Mouse (Mus musculus): Measurements from ENCODE around the gene Rcvrn. TPM values are rescaled to one million over a fixed set of nuclear protein-coding genes. Genes with fewer than 3 reads are reported as not detected.

Gene Rcvrn
- polyA plus RNA-seq, 1 experiment from 2014 or later, result not detected

DNA sequence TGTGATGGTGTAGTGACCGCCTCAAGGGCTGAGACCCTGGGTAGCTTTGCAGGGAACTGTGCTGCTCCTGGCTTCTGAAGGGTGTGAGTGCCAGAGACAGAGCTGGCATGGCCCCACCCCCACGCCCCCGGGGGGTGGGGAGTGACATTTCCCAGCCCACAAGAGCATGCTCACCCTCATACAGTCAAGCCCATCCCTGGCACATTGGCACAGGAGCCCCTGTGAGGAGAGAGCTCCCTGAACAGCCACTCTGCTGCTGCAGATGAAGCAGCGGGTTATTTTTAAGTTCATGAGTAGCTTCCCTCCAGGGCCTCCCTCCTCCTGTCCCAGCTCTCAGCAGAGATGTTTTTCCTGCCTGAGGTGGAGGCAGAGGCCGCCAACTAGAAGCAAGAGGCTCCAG, 23.0 kb upstream of the Rcvrn start:
- H3K27ac ChIP-seq (replicated peaks in 1 of 2; ENCODE audit: control insufficient read depth in 1 of 2, insufficient read depth in 1 of 2, low read depth in 2 of 2, low read length in 2 of 2), result peak overlapping the region; percentile 72 to 82
- peaks cover 21 to 34% of the 10 kb centered on the region in 2 experiments for H3K4me1 ChIP-seq (ENCODE audit: control insufficient read depth in 2 of 2, insufficient read depth in 2 of 2, low read length in 2 of 2)
- no peaks in the 10 kb centered on the region for H3K9me3 ChIP-seq (ENCODE audit: control insufficient read depth, low read length)
- H3K36me3 ChIP-seq (ENCODE audit: control insufficient read depth, insufficient read depth, low read length), result 0 out of 2 replicates have a peak, but pooled peaks cover 3% of the 10 kb centered on the region
- H3K4me3 ChIP-seq (ENCODE audit: control insufficient read depth in 1 of 2, insufficient read depth in 1 of 2, low read depth in 1 of 2, low read length in 2 of 2), result no peak overlapping the region
- H3K9ac ChIP-seq (ENCODE audit: low read length), result peak overlapping the region; percentile 50; the same call in 1 of the 2 replicates
- peak; percentile 46; the same call in 1 of the 2 replicates for ATAC-seq (ENCODE audit: insufficient number of reproducible peaks, insufficient read depth, low FRiP score, low read depth)
- H3K4me2 ChIP-seq (ENCODE audit: low read length), result 0 out of 2 replicates have a peak overlapping the region, but pooled peaks have one; percentile 33
- no peaks in the 10 kb centered on the region for H3K27me3 ChIP-seq (ENCODE audit: control insufficient read depth, insufficient read depth, low read length)
- 33% methylated on average over 5 of the region's 5 CpGs for WGBS

DNA sequence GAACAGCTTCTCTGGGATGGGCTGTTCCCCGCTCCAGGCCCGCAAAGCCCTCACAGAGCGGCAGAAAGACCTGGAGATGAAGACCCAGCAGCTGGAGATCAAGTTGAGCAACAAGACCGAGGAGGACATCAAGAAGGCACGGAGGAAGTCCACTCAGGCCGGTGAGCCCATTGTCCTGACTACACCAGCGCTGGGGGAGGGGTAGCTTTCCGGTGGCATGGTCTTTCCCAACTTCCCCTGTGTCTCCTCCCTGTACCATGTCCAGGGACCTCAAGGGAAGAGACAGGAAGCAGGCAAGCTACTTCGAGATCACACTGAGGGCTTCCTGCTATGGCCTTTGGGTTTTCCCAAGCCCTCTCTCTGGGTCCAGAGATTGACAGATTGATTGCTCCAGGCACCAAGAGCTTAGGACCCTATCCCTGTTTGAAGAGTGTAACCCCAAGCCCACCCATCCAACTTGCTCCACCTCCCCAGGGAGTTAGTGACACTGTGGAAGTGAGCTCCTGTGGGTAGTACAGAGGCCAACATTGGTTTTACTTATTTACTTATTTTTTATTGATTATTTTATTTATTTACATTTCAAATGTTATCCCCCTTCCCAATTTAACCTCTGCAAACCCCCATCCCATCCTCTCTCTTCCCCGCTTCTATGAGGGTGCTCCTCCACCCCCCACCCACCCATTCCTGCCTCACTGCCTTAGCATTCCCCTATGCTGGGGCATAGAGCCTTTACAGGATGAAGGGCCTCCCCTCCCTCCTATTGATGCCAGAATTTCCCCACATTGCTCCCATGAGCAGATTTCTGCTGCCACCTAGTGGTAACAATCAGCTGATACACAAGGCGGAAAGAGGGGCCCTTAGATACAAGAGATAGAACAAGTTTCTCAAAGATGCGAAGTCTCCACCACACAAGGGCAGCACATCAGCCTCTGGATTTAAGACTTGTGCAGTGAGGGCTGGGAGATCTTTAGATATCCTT, 19.3 kb upstream of the Rcvrn start:
- H3K9me3 ChIP-seq (ENCODE audit: control insufficient read depth, low read length), result no peaks in the 10 kb centered on the region
- no peak overlapping the region for H3K4me3 ChIP-seq (ENCODE audit: control insufficient read depth in 1 of 2, insufficient read depth in 1 of 2, low read depth in 1 of 2, low read length in 2 of 2)
- H3K4me2 ChIP-seq (ENCODE audit: low read length), result no peak overlapping the region
- no peak overlapping the region for H3K9ac ChIP-seq (ENCODE audit: low read length)
- ATAC-seq (ENCODE audit: insufficient number of reproducible peaks, insufficient read depth, low FRiP score, low read depth), result peak; percentile 36
- no peak overlapping the region for H3K27ac ChIP-seq (replicated peaks in 1 of 2; ENCODE audit: control insufficient read depth in 1 of 2, insufficient read depth in 1 of 2, low read depth in 2 of 2, low read length in 2 of 2)
- WGBS, result 55% methylated on average over 12 of the region's 12 CpGs
- 0 out of 2 replicates have a peak, but pooled peaks cover 3% of the 10 kb centered on the region for H3K36me3 ChIP-seq (ENCODE audit: control insufficient read depth, insufficient read depth, low read length)
- peaks cover 12 to 16% of the 10 kb centered on the region in 2 experiments for H3K4me1 ChIP-seq (ENCODE audit: control insufficient read depth in 2 of 2, insufficient read depth in 2 of 2, low read length in 2 of 2)
- H3K27me3 ChIP-seq (ENCODE audit: control insufficient read depth, insufficient read depth, low read length), result no peaks in the 10 kb centered on the region

DNA sequence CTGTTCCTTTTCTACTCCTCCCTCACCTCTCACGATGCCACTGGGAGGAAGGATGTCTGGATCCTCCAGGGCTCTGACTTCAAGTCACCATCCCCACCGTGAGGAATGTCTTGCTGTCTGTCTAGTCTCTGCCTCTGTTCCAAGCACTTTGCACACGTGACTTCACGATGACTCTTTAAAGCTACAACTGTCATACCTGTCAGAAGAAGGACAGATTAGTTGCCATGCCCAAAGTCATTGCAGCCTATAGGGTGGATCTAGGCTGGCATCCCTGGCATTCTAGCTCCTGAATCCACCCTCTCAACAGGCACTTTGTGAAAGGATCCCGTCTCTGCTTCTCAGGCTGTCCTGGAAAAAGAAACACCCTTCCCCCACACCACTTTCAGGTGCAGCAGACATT, 15.8 kb upstream of the Rcvrn start:
- WGBS, result 51% methylated on average over 5 of the region's 5 CpGs
- H3K4me1 ChIP-seq (ENCODE audit: control insufficient read depth in 2 of 2, insufficient read depth in 2 of 2, low read length in 2 of 2), result no peaks in the 10 kb centered on the region
- H3K9me3 ChIP-seq (ENCODE audit: control insufficient read depth, low read length), result no peaks in the 10 kb centered on the region
- no peak overlapping the region for H3K9ac ChIP-seq (ENCODE audit: low read length)
- H3K27ac ChIP-seq (replicated peaks in 1 of 2; ENCODE audit: control insufficient read depth in 1 of 2, insufficient read depth in 1 of 2, low read depth in 2 of 2, low read length in 2 of 2), result no peak overlapping the region
- no peak for ATAC-seq (ENCODE audit: insufficient number of reproducible peaks, insufficient read depth, low FRiP score, low read depth)
- H3K4me2 ChIP-seq (ENCODE audit: low read length), result no peak overlapping the region
- H3K4me3 ChIP-seq (ENCODE audit: control insufficient read depth in 1 of 2, insufficient read depth in 1 of 2, low read depth in 1 of 2, low read length in 2 of 2), result no peak overlapping the region
- no peaks in the 10 kb centered on the region for H3K27me3 ChIP-seq (ENCODE audit: control insufficient read depth, insufficient read depth, low read length)
- 0 out of 2 replicates have a peak, but pooled peaks cover 3% of the 10 kb centered on the region for H3K36me3 ChIP-seq (ENCODE audit: control insufficient read depth, insufficient read depth, low read length)

DNA sequence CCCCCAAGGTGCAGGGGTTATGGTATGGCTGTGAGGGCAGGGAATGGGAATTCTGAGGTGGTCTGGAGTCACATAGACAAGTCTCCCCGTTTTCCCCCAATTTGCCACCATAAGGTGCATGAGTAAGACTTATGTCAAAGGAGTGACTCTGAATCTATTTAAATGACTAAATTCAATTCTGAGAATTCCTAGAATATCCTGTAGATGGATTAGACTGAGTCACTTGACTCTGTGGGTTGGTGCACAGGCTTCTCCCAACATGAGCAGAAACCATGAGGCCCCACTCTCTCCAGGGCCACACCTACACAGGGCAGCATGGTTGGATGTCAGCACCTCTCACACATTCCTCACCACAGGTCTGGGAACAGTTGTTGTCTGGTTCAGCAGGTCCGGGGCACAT, 15.2 kb upstream of the Rcvrn start:
- 82% methylated on average over 2 of the region's 2 CpGs for WGBS
- no peak overlapping the region for H3K9ac ChIP-seq (ENCODE audit: low read length)
- no peak overlapping the region for H3K4me3 ChIP-seq (ENCODE audit: control insufficient read depth in 1 of 2, insufficient read depth in 1 of 2, low read depth in 1 of 2, low read length in 2 of 2)
- H3K4me2 ChIP-seq (ENCODE audit: low read length), result no peak overlapping the region
- no peaks in the 10 kb centered on the region for H3K27me3 ChIP-seq (ENCODE audit: control insufficient read depth, insufficient read depth, low read length)
- no peak for ATAC-seq (ENCODE audit: insufficient number of reproducible peaks, insufficient read depth, low FRiP score, low read depth)
- no peak overlapping the region for H3K27ac ChIP-seq (replicated peaks in 1 of 2; ENCODE audit: control insufficient read depth in 1 of 2, insufficient read depth in 1 of 2, low read depth in 2 of 2, low read length in 2 of 2)
- H3K36me3 ChIP-seq (ENCODE audit: control insufficient read depth, insufficient read depth, low read length), result 0 out of 2 replicates have a peak, but pooled peaks cover 3% of the 10 kb centered on the region
- no peaks in the 10 kb centered on the region for H3K9me3 ChIP-seq (ENCODE audit: control insufficient read depth, low read length)
- H3K4me1 ChIP-seq (ENCODE audit: control insufficient read depth in 2 of 2, insufficient read depth in 2 of 2, low read length in 2 of 2), result no peaks in the 10 kb centered on the region

DNA sequence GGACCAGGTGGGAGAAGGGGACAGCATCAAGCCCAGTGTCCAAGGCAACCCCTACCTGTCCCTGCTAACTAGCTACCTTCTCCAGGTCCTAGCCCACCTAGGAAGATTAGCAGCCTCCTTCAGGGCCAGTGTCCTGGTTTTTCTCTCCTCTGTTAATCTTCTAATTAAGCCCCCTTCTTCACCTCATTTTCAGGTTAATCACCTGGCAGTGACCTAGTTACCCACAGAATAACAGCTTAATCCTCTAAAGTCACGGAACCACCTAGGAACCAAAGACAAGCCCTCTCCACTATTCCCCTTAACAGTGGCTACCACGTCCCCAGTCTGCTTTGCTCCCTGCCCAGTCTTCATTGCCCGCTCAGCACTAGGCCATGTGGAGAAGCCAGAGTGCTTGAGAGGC, 13.3 kb upstream of the Rcvrn start:
- no peaks in the 10 kb centered on the region for H3K9me3 ChIP-seq (ENCODE audit: control insufficient read depth, low read length)
- no peak overlapping the region for H3K4me3 ChIP-seq (ENCODE audit: control insufficient read depth in 1 of 2, insufficient read depth in 1 of 2, low read depth in 1 of 2, low read length in 2 of 2)
- no peak overlapping the region for H3K9ac ChIP-seq (ENCODE audit: low read length)
- no peaks in the 10 kb centered on the region for H3K36me3 ChIP-seq (ENCODE audit: control insufficient read depth, insufficient read depth, low read length)
- no peak overlapping the region for H3K27ac ChIP-seq (replicated peaks in 1 of 2; ENCODE audit: control insufficient read depth in 1 of 2, insufficient read depth in 1 of 2, low read depth in 2 of 2, low read length in 2 of 2)
- no peaks in the 10 kb centered on the region for H3K4me1 ChIP-seq (ENCODE audit: control insufficient read depth in 2 of 2, insufficient read depth in 2 of 2, low read length in 2 of 2)
- no peaks in the 10 kb centered on the region for H3K27me3 ChIP-seq (ENCODE audit: control insufficient read depth, insufficient read depth, low read length)
- no peak for ATAC-seq (ENCODE audit: insufficient number of reproducible peaks, insufficient read depth, low FRiP score, low read depth)
- no peak overlapping the region for H3K4me2 ChIP-seq (ENCODE audit: low read length)
- WGBS, result 80% methylated on average over 3 of the region's 3 CpGs

DNA sequence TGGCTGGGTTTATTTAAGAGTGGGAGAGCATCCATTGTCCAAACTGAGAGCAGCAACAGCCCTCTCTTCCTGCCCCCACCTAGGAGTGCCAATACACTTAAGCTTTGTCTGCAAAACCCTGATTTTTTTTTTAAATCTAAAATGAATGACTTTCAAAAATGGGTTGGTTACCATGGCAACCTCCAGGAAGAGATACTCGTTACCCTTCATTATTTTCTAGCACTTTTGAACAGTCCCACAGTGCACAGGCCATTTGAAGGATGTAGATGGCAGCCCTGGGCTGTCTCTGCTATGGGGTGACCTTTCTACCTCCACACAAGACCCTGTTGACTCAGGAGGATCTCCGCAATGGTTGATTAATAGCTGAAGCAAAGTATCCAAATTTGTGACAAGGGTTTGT, 9.0 kb upstream of the Rcvrn start:
- H3K9me3 ChIP-seq (ENCODE audit: control insufficient read depth, low read length), result no peaks in the 10 kb centered on the region
- H3K27ac ChIP-seq (replicated peaks in 1 of 2; ENCODE audit: control insufficient read depth in 1 of 2, insufficient read depth in 1 of 2, low read depth in 2 of 2, low read length in 2 of 2), result no peak overlapping the region
- H3K27me3 ChIP-seq (ENCODE audit: control insufficient read depth, insufficient read depth, low read length), result no peaks in the 10 kb centered on the region
- no peaks in the 10 kb centered on the region for H3K4me1 ChIP-seq (ENCODE audit: control insufficient read depth in 2 of 2, insufficient read depth in 2 of 2, low read length in 2 of 2)
- H3K4me3 ChIP-seq (ENCODE audit: control insufficient read depth in 1 of 2, insufficient read depth in 1 of 2, low read depth in 1 of 2, low read length in 2 of 2), result no peak overlapping the region
- H3K36me3 ChIP-seq (ENCODE audit: control insufficient read depth, insufficient read depth, low read length), result no peaks in the 10 kb centered on the region
- WGBS, result 95% methylated on average over 2 of the region's 2 CpGs
- no peak for ATAC-seq (ENCODE audit: insufficient number of reproducible peaks, insufficient read depth, low FRiP score, low read depth)
- no peak overlapping the region for H3K4me2 ChIP-seq (ENCODE audit: low read length)
- H3K9ac ChIP-seq (ENCODE audit: low read length), result no peak overlapping the region

DNA sequence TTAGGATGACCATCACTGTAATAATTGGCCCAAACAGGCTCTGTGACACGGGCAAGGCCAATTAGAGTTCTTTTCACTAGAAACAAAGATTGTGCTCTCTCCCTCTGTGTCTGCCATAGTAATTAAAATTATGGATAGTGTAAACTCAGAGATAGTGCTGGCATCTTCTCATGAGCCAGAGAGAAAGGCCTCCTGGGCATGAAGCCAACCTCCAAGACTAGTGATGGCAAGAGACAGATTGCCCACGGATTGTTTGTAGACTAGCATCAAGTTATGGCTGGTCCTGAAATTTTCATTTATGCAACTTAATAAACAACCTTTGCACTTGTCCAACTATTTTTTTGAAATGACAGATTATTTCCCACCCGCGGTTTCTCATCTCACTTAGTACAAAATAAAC, 17.9 kb downstream of the Rcvrn start:
- no peak for ATAC-seq (ENCODE audit: insufficient number of reproducible peaks, insufficient read depth, low FRiP score, low read depth)
- Histone ChIP-seq H3K27me3 (ENCODE audit: control insufficient read depth, insufficient read depth, low read length) (no peaks in the 10 kb centered on the region), H3K4me2 (ENCODE audit: low read length) (no peak overlapping the region), H3K36me3 (ENCODE audit: control insufficient read depth, insufficient read depth, low read length) (no peaks in the 10 kb centered on the region), H3K4me1 (ENCODE audit: control insufficient read depth in 2 of 2, insufficient read depth in 2 of 2, low read length in 2 of 2) (no peaks in the 10 kb centered on the region), H3K9ac (ENCODE audit: low read length) (no peak overlapping the region), H3K27ac (replicated peaks in 1 of 2; ENCODE audit: control insufficient read depth in 1 of 2, insufficient read depth in 1 of 2, low read depth in 2 of 2, low read length in 2 of 2) (no peak overlapping the region), H3K4me3 (ENCODE audit: control insufficient read depth in 1 of 2, insufficient read depth in 1 of 2, low read depth in 1 of 2, low read length in 2 of 2) (no peak overlapping the region), H3K9me3 (ENCODE audit: control insufficient read depth, low read length) (no peaks in the 10 kb centered on the region)
- WGBS, result 78% methylated on average over 4 of the region's 4 CpGs
